Mouse (Mus musculus): ENCODE results near the gene Fcna. TPM values are rescaled to one million over a fixed set of nuclear protein-coding genes. Genes with fewer than 3 reads are reported as not detected.

Fcna gene
- polyA plus RNA-seq, 1 experiment from 2014 or later = 1.6 TPM

- peaks cover 50% of the 10 kb centered on the region for H3K27me3 ChIP-seq (replicated peaks; ENCODE audit: control insufficient read depth, insufficient read depth, low read length)
- peaks cover 3% of the 10 kb centered on the region; the same call in 1 of the 2 replicates for H3K36me3 ChIP-seq (ENCODE audit: control insufficient read depth, insufficient read depth, low read length)
These were observed 49.7 kb downstream of the Fcna start for GRCm38 (mm10) chr2:25577951-25578795.

DNA sequence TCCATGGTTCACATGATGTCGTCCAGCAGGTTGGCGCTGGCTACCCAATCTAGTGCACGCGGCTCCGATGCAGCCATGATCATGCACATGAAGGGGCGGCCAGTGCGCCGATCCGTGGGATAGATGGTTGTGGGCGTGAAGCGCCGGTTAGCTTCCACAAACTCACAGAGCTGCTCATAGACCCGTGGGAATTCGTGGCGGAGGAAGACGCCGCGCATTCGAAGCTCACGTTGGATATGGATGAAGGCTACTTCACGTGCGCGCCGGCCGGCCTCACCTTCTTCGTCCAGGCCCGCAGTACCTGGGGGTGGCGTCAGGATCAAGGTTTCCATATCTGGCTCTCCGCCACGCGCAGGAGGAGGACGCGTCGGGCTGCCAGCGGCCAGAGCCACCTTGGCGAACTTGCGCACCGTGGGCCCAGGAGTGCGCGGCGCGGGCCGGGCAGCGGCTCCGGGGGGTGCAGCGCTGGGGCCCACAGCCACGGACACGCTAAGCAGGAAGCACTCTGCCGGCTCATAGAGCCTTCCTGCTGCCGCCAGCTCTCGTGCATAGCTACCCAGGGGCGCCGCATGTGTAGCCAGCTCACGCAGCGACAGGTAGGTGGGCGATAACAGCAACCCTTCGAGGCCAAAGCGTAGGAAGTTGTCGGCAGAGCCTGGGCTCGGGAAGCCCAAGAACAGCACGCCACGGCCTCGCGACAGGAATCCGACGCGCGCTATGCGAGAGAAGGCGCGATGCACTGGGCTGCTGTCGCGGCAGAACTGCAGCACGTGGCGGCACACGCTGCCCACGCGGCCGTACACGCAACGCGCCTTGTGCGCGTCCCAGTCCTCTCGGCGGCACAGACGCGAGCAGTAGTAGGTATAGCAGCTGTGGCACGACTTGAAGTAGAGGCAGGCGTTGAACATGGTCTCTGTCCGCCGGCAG lies 50.6 kb downstream of the Fcna start:
- Histone ChIP-seq H3K9ac (ENCODE audit: low read length) (no peak overlapping the region), H3K4me1 (replicated peaks; ENCODE audit: control insufficient read depth, insufficient read depth, low read length) (peaks cover 52% of the 10 kb centered on the region), H3K4me2 (ENCODE audit: low read length) (peak overlapping the region; percentile 35), H3K36me3 (ENCODE audit: control insufficient read depth, insufficient read depth, low read length) (no peaks in the 10 kb centered on the region), H3K27ac (ENCODE audit: low read depth) (no peak overlapping the region), H3K27me3 (replicated peaks; ENCODE audit: control insufficient read depth, insufficient read depth, low read length) (peaks cover 50% of the 10 kb centered on the region), H3K4me3 (ENCODE audit: low read depth, low read length) (peak overlapping the region; percentile 24), H3K9me3 (ENCODE audit: control insufficient read depth, low read length) (no peaks in the 10 kb centered on the region)
- ATAC-seq (replicated peaks; ENCODE audit: low FRiP score, low TSS enrichment, low read depth) (no peak), DNase-seq (ENCODE audit: low spot score) (peak; percentile 66)
- 20% methylated on average over 92 of the region's 92 CpGs for WGBS

More at GRCm38 (mm10) chr2:25577951-25578795, 49.7 kb downstream of the Fcna start:
- peak; percentile 72 for DNase-seq (ENCODE audit: low spot score)
- Histone ChIP-seq H3K4me2 (ENCODE audit: low read length) (peak overlapping the region; percentile 35), H3K4me1 (replicated peaks; ENCODE audit: control insufficient read depth, insufficient read depth, low read length) (peaks cover 59% of the 10 kb centered on the region), H3K9ac (ENCODE audit: low read length) (no peak overlapping the region), H3K27ac (ENCODE audit: low read depth) (no peak overlapping the region), H3K4me3 (ENCODE audit: low read depth, low read length) (peak overlapping the region; percentile 24), H3K9me3 (ENCODE audit: control insufficient read depth, low read length) (no peaks in the 10 kb centered on the region)
- no peak for ATAC-seq (replicated peaks; ENCODE audit: low FRiP score, low TSS enrichment, low read depth)
- 6% methylated on average over 75 of the region's 75 CpGs for whole genome bisulfite sequencing

GRCm38 (mm10) chr2:25576028-25576850 lies 51.6 kb downstream of the Fcna start:
- WGBS = 76% methylated on average over 16 of the region's 16 CpGs
- H3K27me3 ChIP-seq (replicated peaks; ENCODE audit: control insufficient read depth, insufficient read depth, low read length) = peaks cover 50% of the 10 kb centered on the region
- no peak overlapping the region for H3K4me2 ChIP-seq (ENCODE audit: low read length)
- DNase-seq (ENCODE audit: low spot score) (no peak), ATAC-seq (replicated peaks; ENCODE audit: low FRiP score, low TSS enrichment, low read depth) (no peak)
- peaks cover 46% of the 10 kb centered on the region for H3K4me1 ChIP-seq (replicated peaks; ENCODE audit: control insufficient read depth, insufficient read depth, low read length)
- H3K9ac ChIP-seq (ENCODE audit: low read length) = no peak overlapping the region
- no peak overlapping the region for H3K4me3 ChIP-seq (ENCODE audit: low read depth, low read length)
- no peaks in the 10 kb centered on the region for H3K9me3 ChIP-seq (ENCODE audit: control insufficient read depth, low read length)
- H3K27ac ChIP-seq (ENCODE audit: low read depth) = no peak overlapping the region
- H3K36me3 ChIP-seq (ENCODE audit: control insufficient read depth, insufficient read depth, low read length) = no peaks in the 10 kb centered on the region

DNA sequence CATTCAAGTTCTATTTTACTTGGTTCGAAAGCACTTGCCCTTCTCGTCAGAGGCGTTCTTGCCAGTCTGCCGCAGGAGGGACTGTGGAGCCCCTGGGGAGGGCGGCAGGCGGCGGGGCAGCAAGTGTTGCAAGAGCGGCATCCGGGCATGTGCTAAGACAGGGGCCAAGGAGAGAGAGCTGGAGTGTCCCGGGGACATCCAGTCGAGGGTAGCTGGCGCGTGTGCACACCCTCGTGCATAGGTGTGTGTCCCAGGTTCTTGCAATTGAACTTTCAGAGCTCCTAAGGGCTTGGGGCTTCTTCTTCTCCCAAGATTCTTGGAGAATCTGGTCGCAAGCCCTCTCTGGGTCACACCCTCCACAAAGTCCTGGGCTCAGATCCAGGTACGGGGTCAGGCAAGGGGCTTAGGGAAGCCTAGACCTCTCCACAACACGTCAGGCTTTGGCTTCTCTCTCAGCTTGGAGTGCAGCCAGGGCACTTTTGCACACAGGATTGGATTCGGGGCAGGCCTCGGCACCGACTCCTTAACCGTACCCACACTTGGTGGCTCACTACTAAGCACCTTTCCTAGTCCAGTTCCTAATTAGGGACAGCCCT lies 52.3 kb downstream of the Fcna start:
- peaks cover 45% of the 10 kb centered on the region for H3K27me3 ChIP-seq (replicated peaks; ENCODE audit: control insufficient read depth, insufficient read depth, low read length)
- ATAC-seq (replicated peaks; ENCODE audit: low FRiP score, low TSS enrichment, low read depth) = no peak
- peak overlapping the region; percentile 50 for H3K4me2 ChIP-seq (ENCODE audit: low read length)
- no peaks in the 10 kb centered on the region for H3K9me3 ChIP-seq (ENCODE audit: control insufficient read depth, low read length)
- peak overlapping the region; percentile 62 for H3K9ac ChIP-seq (ENCODE audit: low read length)
- peak overlapping the region; percentile 81 for H3K27ac ChIP-seq (ENCODE audit: low read depth)
- peak overlapping the region; percentile 58 for H3K4me3 ChIP-seq (ENCODE audit: low read depth, low read length)
- peaks cover 38% of the 10 kb centered on the region for H3K4me1 ChIP-seq (replicated peaks; ENCODE audit: control insufficient read depth, insufficient read depth, low read length)
- DNase-seq (ENCODE audit: low spot score) = peak; percentile 70
- whole genome bisulfite sequencing = 17% methylated on average over 21 of the region's 21 CpGs
- peaks cover 3% of the 10 kb centered on the region; the same call in 1 of the 2 replicates for H3K36me3 ChIP-seq (ENCODE audit: control insufficient read depth, insufficient read depth, low read length)

Other genes with a start within 250 kb of the Fcna start
- gene Entpd2, start 232.2 kb downstream of the Fcna start, polyA plus RNA-seq (2014; fragmentation: Nextera tagmentation; extraction: Ambion mirVana) = 5.9 and 7.4 TPM in 2 replicates
- gene Npdc1, start 228.7 kb downstream of the Fcna start, polyA plus RNA-seq (2014; fragmentation: Nextera tagmentation; extraction: Ambion mirVana) = 42.2 and 45.4 TPM in 2 replicates
- 0.15 TPM in 1 of 2 replicates, not detected in the other for gene Fut7, start 204.8 kb downstream of the Fcna start, polyA plus RNA-seq (2014; fragmentation: Nextera tagmentation; extraction: Ambion mirVana)
- gene Abca2, start 199.3 kb downstream of the Fcna start, polyA plus RNA-seq (2014; fragmentation: Nextera tagmentation; extraction: Ambion mirVana) = 4.8 and 4.9 TPM in 2 replicates
- 1.8 and 2.0 TPM in 2 replicates for gene Clic3, start 171.2 kb downstream of the Fcna start, polyA plus RNA-seq (2014; fragmentation: Nextera tagmentation; extraction: Ambion mirVana)
- gene Paxx, start 166.9 kb downstream of the Fcna start, polyA plus RNA-seq (2014; fragmentation: Nextera tagmentation; extraction: Ambion mirVana) = 25.0 and 27.4 TPM in 2 replicates
- gene Ptgds, start 158.0 kb downstream of the Fcna start, polyA plus RNA-seq (2014; fragmentation: Nextera tagmentation; extraction: Ambion mirVana) = 6.2 and 7.9 TPM in 2 replicates
- gene Lcn12, start 134.1 kb downstream of the Fcna start, polyA plus RNA-seq (2014; fragmentation: Nextera tagmentation; extraction: Ambion mirVana) = not detected in 2 replicates
- 72.9 and 79.3 TPM in 2 replicates for gene Fbxw5, start 127.3 kb downstream of the Fcna start, polyA plus RNA-seq (2014; fragmentation: Nextera tagmentation; extraction: Ambion mirVana)
- gene C8g, start 126.3 kb downstream of the Fcna start, polyA plus RNA-seq (2014; fragmentation: Nextera tagmentation; extraction: Ambion mirVana) = 5.9 and 6.3 TPM in 2 replicates
- 31.2 and 32.0 TPM in 2 replicates for gene Traf2, start 81.1 kb downstream of the Fcna start, polyA plus RNA-seq (2014; fragmentation: Nextera tagmentation; extraction: Ambion mirVana)
- 356 and 385 TPM in 2 replicates for gene Edf1, start 70.2 kb downstream of the Fcna start, polyA plus RNA-seq (2014; fragmentation: Nextera tagmentation; extraction: Ambion mirVana)
- 59.1 and 85.2 TPM in 2 replicates for gene Mamdc4, start 53.2 kb downstream of the Fcna start, polyA plus RNA-seq (2014; fragmentation: Nextera tagmentation; extraction: Ambion mirVana)
- 278 and 287 TPM in 2 replicates for gene Phpt1, start 52.8 kb downstream of the Fcna start, polyA plus RNA-seq (2014; fragmentation: Nextera tagmentation; extraction: Ambion mirVana)
- gene Ajm1, start 46.3 kb downstream of the Fcna start, polyA plus RNA-seq (2014; fragmentation: Nextera tagmentation; extraction: Ambion mirVana) = 1.8 and 2.0 TPM in 2 replicates
- 59.2 and 65.6 TPM in 2 replicates for gene Rabl6, start 19.5 kb downstream of the Fcna start, polyA plus RNA-seq (2014; fragmentation: Nextera tagmentation; extraction: Ambion mirVana)
- 0.24 TPM in 2 replicates for gene Ccdc183, start 10.4 kb downstream of the Fcna start, polyA plus RNA-seq (2014; fragmentation: Nextera tagmentation; extraction: Ambion mirVana)
- gene Tmem141, start 6.0 kb downstream of the Fcna start, polyA plus RNA-seq (2014; fragmentation: Nextera tagmentation; extraction: Ambion mirVana) = 25.7 and 26.7 TPM in 2 replicates
- not detected in 2 replicates for gene Lcn8, start 25.1 kb upstream of the Fcna start, polyA plus RNA-seq (2014; fragmentation: Nextera tagmentation; extraction: Ambion mirVana)
- not detected in 2 replicates for gene Lcn5, start 29.9 kb upstream of the Fcna start, polyA plus RNA-seq (2014; fragmentation: Nextera tagmentation; extraction: Ambion mirVana)
- gene Lcn6, start 48.8 kb upstream of the Fcna start, polyA plus RNA-seq (2014; fragmentation: Nextera tagmentation; extraction: Ambion mirVana) = not detected in 2 replicates
- gene Lcn10, start 54.7 kb upstream of the Fcna start, polyA plus RNA-seq (2014; fragmentation: Nextera tagmentation; extraction: Ambion mirVana) = not detected in 2 replicates
- gene Obp2a, start 72.0 kb upstream of the Fcna start, polyA plus RNA-seq (2014; fragmentation: Nextera tagmentation; extraction: Ambion mirVana) = not detected in 2 replicates
- gene Bmyc, start 78.7 kb upstream of the Fcna start, polyA plus RNA-seq (2014; fragmentation: Nextera tagmentation; extraction: Ambion mirVana) = 95.4 and 106 TPM in 2 replicates
- not detected in 2 replicates for gene Obp2b, start 109.0 kb upstream of the Fcna start, polyA plus RNA-seq (2014; fragmentation: Nextera tagmentation; extraction: Ambion mirVana)
- not detected in 2 replicates for gene Lcn3, start 137.5 kb upstream of the Fcna start, polyA plus RNA-seq (2014; fragmentation: Nextera tagmentation; extraction: Ambion mirVana)
- not detected in 2 replicates for gene Lcn11, start 149.0 kb upstream of the Fcna start, polyA plus RNA-seq (2014; fragmentation: Nextera tagmentation; extraction: Ambion mirVana)
- gene Gm13539, start 154.2 kb upstream of the Fcna start, polyA plus RNA-seq (2014; fragmentation: Nextera tagmentation; extraction: Ambion mirVana) = not detected in 2 replicates
- not detected in 2 replicates for gene Glt6d1, start 187.8 kb upstream of the Fcna start, polyA plus RNA-seq (2014; fragmentation: Nextera tagmentation; extraction: Ambion mirVana)
- gene Lcn9, start 195.1 kb upstream of the Fcna start, polyA plus RNA-seq (2014; fragmentation: Nextera tagmentation; extraction: Ambion mirVana) = not detected in 2 replicates
- not detected in 2 replicates for gene Sohlh1, start 219.2 kb upstream of the Fcna start, polyA plus RNA-seq (2014; fragmentation: Nextera tagmentation; extraction: Ambion mirVana)
- gene Kcnt1, start 235.7 kb upstream of the Fcna start, polyA plus RNA-seq (2014; fragmentation: Nextera tagmentation; extraction: Ambion mirVana) = 0.34 and 0.46 TPM in 2 replicates

Data from intestine, embryonic 14.5 days (tissue).